Mouse (Mus musculus) heart, embryonic 12.5 days (tissue): ENCODE results near the gene Yod1. TPM values are rescaled to one million over a fixed set of nuclear protein-coding genes. Genes with fewer than 3 reads are reported as not detected.

Source experiments
- ATAC-seq: fragments of 200-750 bp; cut with Nextera tagmentation; 2 replicates; pipeline ENCODE4 v1.8.0; 2017; ENCODE audit warnings: moderate TSS enrichment, moderate library complexity; ENCODE audit not compliant: insufficient number of reproducible peaks, low FRiP score
- H3K27ac ChIP-seq: fragments of 300-500 bp; sonication (generic); 2 replicates; pipeline ENCODE4 v1.5.1; 2016; ENCODE audit warnings: mild to moderate bottlenecking, moderate library complexity; ENCODE audit not compliant: poor library complexity, severe bottlenecking
- H3K27me3 ChIP-seq: fragments of 300-500 bp; sonication (generic); replicated peaks from 2 replicates; pipeline ENCODE4 v1.6.1; 2016; ENCODE audit warnings: mild to moderate bottlenecking, moderate library complexity
- H3K36me3 ChIP-seq: fragments of 300-500 bp; sonication (generic); 2 replicates; pipeline ENCODE4 v1.6.1; 2016; ENCODE audit warnings: mild to moderate bottlenecking, moderate library complexity
- H3K4me1 ChIP-seq: fragments of 300-500 bp; sonication (generic); replicated peaks from 2 replicates; pipeline ENCODE4 v1.6.1; 2016; ENCODE audit warnings: mild to moderate bottlenecking
- H3K4me2 ChIP-seq: fragments of 300-500 bp; sonication (generic); 2 replicates; pipeline ENCODE4 v1.6.1; 2016; ENCODE audit warnings: mild to moderate bottlenecking, moderate library complexity
- H3K4me3 ChIP-seq: fragments of 300-500 bp; sonication (generic); 2 replicates; pipeline ENCODE4 v1.5.1; 2016; ENCODE audit warnings: mild to moderate bottlenecking
- H3K9ac ChIP-seq: fragments of 300-500 bp; sonication (generic); 2 replicates; pipeline ENCODE4 v1.6.1; 2016; ENCODE audit warnings: mild to moderate bottlenecking, moderate library complexity
- H3K9me3 ChIP-seq: fragments of 300-500 bp; sonication (generic); replicated peaks from 2 replicates; pipeline ENCODE4 v1.6.1; 2016; ENCODE audit warnings: mild to moderate bottlenecking, moderate library complexity
- WGBS: fragments of 180-500 bp; shearing (Covaris S2); methylation state at CpG from one replicate; pipeline ENCODE4 v1.1.7; 2016; 5-methylcytosine and 5-hydroxymethylcytosine counted together
- polyA plus RNA-seq: library from polyadenylated mRNA; unstranded; fragments of >200 nt; fragmentation: Nextera tagmentation; extraction: Ambion mirVana; gene quantifications from 2 replicates; pipeline ENCODE4 v1.2.1, GENCODE M21; 2016

Yod1 gene
- polyA plus RNA-seq, 1 experiment from 2014 or later, result 9.9 TPM

- no peak overlapping the region for H3K4me3 ChIP-seq
- no peaks in the 10 kb centered on the region for H3K9me3 ChIP-seq
- 0 out of 2 replicates have a peak, but pooled peaks cover 3% of the 10 kb centered on the region for H3K27me3 ChIP-seq
- 74% methylated on average over 13 of the region's 13 CpGs for WGBS
- no peaks in the 10 kb centered on the region for H3K36me3 ChIP-seq
- no peak overlapping the region for H3K9ac ChIP-seq
- no peak overlapping the region for H3K27ac ChIP-seq
- H3K4me2 ChIP-seq, result no peak overlapping the region
- no peak for ATAC-seq
- peaks cover 25% of the 10 kb centered on the region for H3K4me1 ChIP-seq
Observed at GRCm38 (mm10) chr1:130732706-130733658, 15.9 kb downstream of the Yod1 start.

GRCm38 (mm10) chr1:130733671-130734070 lies 16.5 kb downstream of the Yod1 start:
- WGBS, result 82% methylated on average over 4 of the region's 4 CpGs
- Histone ChIP-seq H3K4me3 (no peak overlapping the region), H3K36me3 (no peaks in the 10 kb centered on the region), H3K9ac (no peak overlapping the region), H3K9me3 (no peaks in the 10 kb centered on the region), H3K4me2 (no peak overlapping the region), H3K4me1 (peaks cover 25% of the 10 kb centered on the region), H3K27ac (no peak overlapping the region), H3K27me3 (0 out of 2 replicates have a peak, but pooled peaks cover 3% of the 10 kb centered on the region)
- no peak for ATAC-seq

- Histone ChIP-seq H3K27me3 (0 out of 2 replicates have a peak, but pooled peaks cover 3% of the 10 kb centered on the region), H3K4me1 (peaks cover 25% of the 10 kb centered on the region), H3K4me3 (no peak overlapping the region), H3K4me2 (no peak overlapping the region), H3K27ac (no peak overlapping the region), H3K9ac (no peak overlapping the region), H3K9me3 (no peaks in the 10 kb centered on the region), H3K36me3 (no peaks in the 10 kb centered on the region)
- 60% methylated on average over 5 of the region's 5 CpGs for WGBS
- no peak for ATAC-seq
Observed at GRCm38 (mm10) chr1:130734452-130734851, 17.3 kb downstream of the Yod1 start.

- Histone ChIP-seq H3K9me3 (no peaks in the 10 kb centered on the region), H3K9ac (no peak overlapping the region), H3K27me3 (0 out of 2 replicates have a peak, but pooled peaks cover 3% of the 10 kb centered on the region), H3K4me3 (no peak overlapping the region), H3K4me1 (peaks cover 25% of the 10 kb centered on the region), H3K36me3 (no peaks in the 10 kb centered on the region), H3K4me2 (no peak overlapping the region), H3K27ac (no peak overlapping the region)
- no peak for ATAC-seq
- WGBS, result 58% methylated on average over 8 of the region's 8 CpGs
Observed at GRCm38 (mm10) chr1:130734852-130735251, 17.7 kb downstream of the Yod1 start.

- Histone ChIP-seq H3K27ac (no peak overlapping the region), H3K4me2 (no peak overlapping the region), H3K36me3 (no peaks in the 10 kb centered on the region), H3K4me1 (peaks cover 36% of the 10 kb centered on the region), H3K9ac (no peak overlapping the region), H3K4me3 (no peak overlapping the region), H3K27me3 (0 out of 2 replicates have a peak, but pooled peaks cover 3% of the 10 kb centered on the region), H3K9me3 (no peaks in the 10 kb centered on the region)
- peak; percentile 63; the same call in 1 of the 2 replicates for ATAC-seq
- 38% methylated on average over 11 of the region's 11 CpGs for WGBS
Observed at GRCm38 (mm10) chr1:130737411-130737881, 20.3 kb downstream of the Yod1 start.

- Histone ChIP-seq H3K4me3 (no peak overlapping the region), H3K4me1 (peaks cover 36% of the 10 kb centered on the region), H3K9me3 (no peaks in the 10 kb centered on the region), H3K27ac (no peak overlapping the region), H3K9ac (no peak overlapping the region), H3K36me3 (no peaks in the 10 kb centered on the region), H3K4me2 (no peak overlapping the region), H3K27me3 (0 out of 2 replicates have a peak, but pooled peaks cover 3% of the 10 kb centered on the region)
- ATAC-seq, result no peak
- WGBS, result 88% methylated on average over 7 of the region's 7 CpGs
Observed at GRCm38 (mm10) chr1:130737916-130738315, 20.8 kb downstream of the Yod1 start.

GRCm38 (mm10) chr1:130738551-130739106 lies 21.5 kb downstream of the Yod1 start:
- H3K4me3 ChIP-seq, result no peak overlapping the region
- peaks cover 34% of the 10 kb centered on the region for H3K4me1 ChIP-seq
- no peak for ATAC-seq
- H3K9ac ChIP-seq, result no peak overlapping the region
- no peaks in the 10 kb centered on the region for H3K36me3 ChIP-seq
- no peak overlapping the region for H3K4me2 ChIP-seq
- no peaks in the 10 kb centered on the region for H3K9me3 ChIP-seq
- no peak overlapping the region for H3K27ac ChIP-seq
- 0 out of 2 replicates have a peak, but pooled peaks cover 3% of the 10 kb centered on the region for H3K27me3 ChIP-seq
- 76% methylated on average over 3 of the region's 3 CpGs for WGBS

GRCm38 (mm10) chr1:130739636-130740035 lies 22.5 kb downstream of the Yod1 start:
- no peak for ATAC-seq
- Histone ChIP-seq H3K4me2 (no peak overlapping the region; the same call in 1 of the 2 replicates), H3K36me3 (no peaks in the 10 kb centered on the region), H3K27me3 (0 out of 2 replicates have a peak, but pooled peaks cover 3% of the 10 kb centered on the region), H3K4me1 (peaks cover 38% of the 10 kb centered on the region), H3K4me3 (no peak overlapping the region), H3K9me3 (no peaks in the 10 kb centered on the region), H3K27ac (no peak overlapping the region), H3K9ac (no peak overlapping the region)
- WGBS, result 80% methylated on average over 3 of the region's 3 CpGs

GRCm38 (mm10) chr1:130740227-130740648 lies 23.1 kb downstream of the Yod1 start:
- 0 out of 2 replicates have a peak, but pooled peaks cover 3% of the 10 kb centered on the region for H3K27me3 ChIP-seq
- no peaks in the 10 kb centered on the region for H3K9me3 ChIP-seq
- peak overlapping the region; percentile 45 for H3K4me2 ChIP-seq
- H3K9ac ChIP-seq, result 0 out of 2 replicates have a peak overlapping the region, but pooled peaks have one; percentile 38
- H3K36me3 ChIP-seq, result no peaks in the 10 kb centered on the region
- H3K4me1 ChIP-seq, result peaks cover 32% of the 10 kb centered on the region
- ATAC-seq, result no peak
- H3K27ac ChIP-seq, result peak overlapping the region; percentile 81
- WGBS, result 46% methylated on average over 4 of the region's 4 CpGs
- H3K4me3 ChIP-seq, result no peak overlapping the region

GRCm38 (mm10) chr1:130740781-130741720 lies 23.9 kb downstream of the Yod1 start:
- Histone ChIP-seq H3K36me3 (no peaks in the 10 kb centered on the region), H3K9ac (peak overlapping the region; percentile 38), H3K27me3 (0 out of 2 replicates have a peak, but pooled peaks cover 3% of the 10 kb centered on the region), H3K4me1 (peaks cover 32% of the 10 kb centered on the region), H3K4me2 (peak overlapping the region; percentile 45), H3K9me3 (no peaks in the 10 kb centered on the region), H3K4me3 (0 out of 2 replicates have a peak overlapping the region, but pooled peaks have one; percentile 7), H3K27ac (peak overlapping the region; percentile 81)
- ATAC-seq, result peak; percentile 97
- WGBS, result 27% methylated on average over 15 of the region's 15 CpGs
